Mouse (Mus musculus) MEL (cell line): ENCODE measurements around the gene Aff3.

Experiments used
- CTCF ChIP-seq, 3 experiments: IDR thresholded peaks in 2 of 3; conservative IDR thresholded peaks in 1 of 3; 2 replicates each; pipeline ENCODE4 v1.5.1; 2011 to 2012; ENCODE audit warnings: low read length in 3 of 3, low read depth in 2 of 3, mild to moderate bottlenecking in 2 of 3, improper control_type of control experiment in 1 of 3, inconsistent platforms in 1 of 3, mixed read lengths in 1 of 3, moderate library complexity in 1 of 3; ENCODE audit not compliant: control insufficient read depth in 1 of 3, insufficient read depth in 1 of 3, poor library complexity in 1 of 3, severe bottlenecking in 1 of 3
- MAX ChIP-seq: IDR thresholded peaks from 2 replicates; pipeline ENCODE4 v1.6.1; 2011; ENCODE audit warnings: low read length, improper control_type of control experiment
- POLR2A ChIP-seq, 2 experiments: IDR thresholded peaks; 2 replicates each; pipeline ENCODE4 v1.6.1; 2011 to 2012; ENCODE audit warnings: low read length in 2 of 2, mild to moderate bottlenecking in 2 of 2, control low read depth in 1 of 2, improper control_type of control experiment in 1 of 2, low read depth in 1 of 2, moderate library complexity in 1 of 2; ENCODE audit not compliant: control insufficient read depth in 1 of 2, insufficient read depth in 1 of 2, poor library complexity in 1 of 2
- TCF12 ChIP-seq: IDR thresholded peaks from 2 replicates; pipeline ENCODE4 v1.6.1; 2014; ENCODE audit warnings: low read depth, mild to moderate bottlenecking, inconsistent platforms, low read length, improper control_type of control experiment, moderate library complexity
- ZMIZ1 ChIP-seq: IDR thresholded peaks from 2 replicates; pipeline ENCODE4 v1.6.1; 2012; ENCODE audit warnings: low read depth, mild to moderate bottlenecking, inconsistent platforms, low read length, improper control_type of control experiment, moderate library complexity

GRCm38 (mm10) chr1:38582328-38582727 is 82.4 kb downstream of the Aff3 start:
- TF ChIP-seq POLR2A (IDR thresholded peaks at IDR 0.05; ENCODE audit: control insufficient read depth in 1 of 2, insufficient read depth in 1 of 2, low read depth in 1 of 2, low read length in 2 of 2, poor library complexity in 1 of 2) (no peak), TCF12 (no peak), MAX (no peak), CTCF (IDR thresholded peaks at IDR 0.05 in 2 of 3, conservative IDR thresholded peaks at IDR 0.05 in 1 of 3; ENCODE audit: control insufficient read depth in 1 of 3, insufficient read depth in 1 of 3, low read depth in 2 of 3, low read length in 3 of 3, poor library complexity in 1 of 3, severe bottlenecking in 1 of 3) (no peak), ZMIZ1 (no peak)
